Mouse (Mus musculus) heart, adult 8-10 months (tissue): ENCODE measurements around the gene Cyth1. TPM values are rescaled to one million over a fixed set of nuclear protein-coding genes. Genes with fewer than 3 reads are reported as not detected.
A peak's percentile ranks its signal among the peaks of the same experiment; 100 is the strongest.

Experiments used
- DNase-seq: peaks from one replicate; pipeline ENCODE4 v3.0.0; 2022; ENCODE audit warnings: low spot score
- total RNA-seq, 4 experiments: library from RNA; stranded (reverse); gene quantifications; 2 replicates each; pipeline ENCODE4 v1.2.4; 2022

The Cyth1 gene
- total RNA-seq, 4 experiments from 2014 or later = 34.5 to 56.9 (median 50.9) TPM

- no peak for DNase-seq
These were observed 126.8 kb downstream of the Cyth1 start for GRCm38 (mm10) chr11:118121592-118121991.

GRCm38 (mm10) chr11:118118777-118119176, 129.6 kb downstream of the Cyth1 start:
- no peak for DNase-seq

GRCm38 (mm10) chr11:118114581-118115110, 133.7 kb downstream of the Cyth1 start:
- DNase-seq = no peak

- no peak for DNase-seq
These were observed 134.7 kb downstream of the Cyth1 start for GRCm38 (mm10) chr11:118113516-118114205.

GRCm38 (mm10) chr11:118104001-118104400, 144.4 kb downstream of the Cyth1 start:
- peak; percentile 77 for DNase-seq

GRCm38 (mm10) chr11:118103383-118103782, 145.0 kb downstream of the Cyth1 start:
- no peak for DNase-seq

GRCm38 (mm10) chr11:118102838-118103237, 145.6 kb downstream of the Cyth1 start:
- DNase-seq = peak; percentile 85

- no peak for DNase-seq
These were observed 147.3 kb downstream of the Cyth1 start for GRCm38 (mm10) chr11:118101133-118101532.

- DNase-seq = no peak
These were observed 151.7 kb downstream of the Cyth1 start for GRCm38 (mm10) chr11:118096736-118097135.

GRCm38 (mm10) chr11:118095004-118095403, 153.4 kb downstream of the Cyth1 start:
- DNase-seq = no peak

- DNase-seq = no peak
These were observed 157.3 kb downstream of the Cyth1 start for GRCm38 (mm10) chr11:118091002-118091670.

- DNase-seq = no peak
These were observed 159.5 kb downstream of the Cyth1 start for GRCm38 (mm10) chr11:118088896-118089295.

- no peak for DNase-seq
These were observed 162.4 kb downstream of the Cyth1 start for GRCm38 (mm10) chr11:118085961-118086360.

- DNase-seq = no peak
These were observed 163.2 kb downstream of the Cyth1 start for GRCm38 (mm10) chr11:118085176-118085575.

GRCm38 (mm10) chr11:118084266-118084665, 164.1 kb downstream of the Cyth1 start:
- no peak for DNase-seq

GRCm38 (mm10) chr11:118083811-118084210, 164.6 kb downstream of the Cyth1 start:
- DNase-seq = peak; percentile 59

- no peak for DNase-seq
These were observed 166.1 kb downstream of the Cyth1 start for GRCm38 (mm10) chr11:118082294-118082693.

Other genes starting within 250 kb of the Cyth1 start
- under 1 TPM; 0.03 to 0.66 (median 0.07) TPM for gene Dnah17, start 118.0 kb downstream of the Cyth1 start, total RNA-seq
- 10 to 100 TPM; 13.2 to 14.5 (median 13.9) TPM for gene Usp36, start 41.7 kb upstream of the Cyth1 start, total RNA-seq
- 1 to 10 TPM in 1 of 4 experiments, under 1 TPM in 3; 0.82 to 1.0 (median 0.88) TPM for gene Cep295nl, start 93.9 kb upstream of the Cyth1 start, total RNA-seq
- 10 to 100 TPM; 73.9 to 99.6 (median 87.5) TPM for gene Timp2, start 107.1 kb upstream of the Cyth1 start, total RNA-seq
- gene Lgals3bp, start 153.5 kb upstream of the Cyth1 start, total RNA-seq = 10 to 100 TPM; 19.7 to 25.8 (median 23.3) TPM
- 10 to 100 TPM; 16.4 to 19.2 (median 16.8) TPM for gene Cant1, start 170.5 kb upstream of the Cyth1 start, total RNA-seq
- gene C1qtnf1, start 179.6 kb upstream of the Cyth1 start, total RNA-seq = 10 to 100 TPM; 13.5 to 15.3 (median 13.8) TPM
- 1 to 10 TPM; 5.2 to 7.2 (median 6.6) TPM for gene Engase, start 228.2 kb upstream of the Cyth1 start, total RNA-seq